Mouse (Mus musculus) heart, embryonic 14.5 days (tissue): Measurements from ENCODE around the gene Slc7a9. TPM values are rescaled to one million over a fixed set of nuclear protein-coding genes. Genes with fewer than 3 reads are reported as not detected.

Experiments used
- ATAC-seq: fragments of 200-750 bp; cut with Nextera tagmentation; 2 replicates; pipeline ENCODE4 v1.8.0; 2017; ENCODE audit warnings: low read depth, moderate TSS enrichment; ENCODE audit not compliant: insufficient number of reproducible peaks, insufficient read depth, low FRiP score
- H3K27ac ChIP-seq, 2 experiments: fragments of 200-500 bp in 1 of 2; fragments of 300-500 bp in 1 of 2; sonication (generic) in 1 of 2; replicated peaks in 1 of 2; 2 replicates each; pipeline ENCODE4 v1.5.1; 2012 to 2014; ENCODE audit warnings: low read depth in 2 of 2, low read length in 2 of 2, control low read depth in 1 of 2, mild to moderate bottlenecking in 1 of 2, mixed read lengths in 1 of 2; ENCODE audit not compliant: control insufficient read depth in 1 of 2, insufficient read depth in 1 of 2
- H3K27me3 ChIP-seq: fragments of 300-500 bp; sonication (generic); 2 replicates; pipeline ENCODE4 v1.6.1; 2014; ENCODE audit warnings: mild to moderate bottlenecking, low read length, control low read depth; ENCODE audit not compliant: control insufficient read depth, insufficient read depth
- H3K36me3 ChIP-seq: fragments of 300-500 bp; sonication (generic); 2 replicates; pipeline ENCODE4 v1.6.1; 2014; ENCODE audit warnings: mild to moderate bottlenecking, control low read depth, low read length, mixed read lengths; ENCODE audit not compliant: control insufficient read depth, insufficient read depth
- H3K4me1 ChIP-seq, 2 experiments: fragments of 200-500 bp in 1 of 2; fragments of 300-500 bp in 1 of 2; sonication (generic) in 1 of 2; 2 replicates each; pipeline ENCODE4 v1.6.1; 2012 to 2014; ENCODE audit warnings: low read length in 2 of 2, control low read depth in 1 of 2, mixed read lengths in 1 of 2; ENCODE audit not compliant: control insufficient read depth in 2 of 2, insufficient read depth in 2 of 2
- H3K4me2 ChIP-seq: fragments of 300-500 bp; sonication (generic); 2 replicates; pipeline ENCODE4 v1.6.1; 2014; ENCODE audit warnings: mild to moderate bottlenecking, low read length
- H3K4me3 ChIP-seq, 2 experiments: fragments of 200-500 bp in 1 of 2; fragments of 300-500 bp in 1 of 2; sonication (generic) in 1 of 2; 2 replicates each; pipeline ENCODE4 v1.5.1; 2012 to 2014; ENCODE audit warnings: low read length in 2 of 2, mild to moderate bottlenecking in 2 of 2, control low read depth in 1 of 2, low read depth in 1 of 2, moderate library complexity in 1 of 2; ENCODE audit not compliant: control insufficient read depth in 1 of 2, insufficient read depth in 1 of 2
- H3K9ac ChIP-seq: fragments of 300-500 bp; sonication (generic); 2 replicates; pipeline ENCODE4 v1.6.1; 2014; ENCODE audit warnings: mild to moderate bottlenecking, low read length
- H3K9me3 ChIP-seq: fragments of 300-500 bp; sonication (generic); 2 replicates; pipeline ENCODE4 v1.6.1; 2016; ENCODE audit warnings: low read length, control low read depth; ENCODE audit not compliant: control insufficient read depth
- WGBS: fragments of 180-500 bp; shearing (Covaris S2); extraction: QIAGEN DNeasy Blood & Tissue Kit; methylation state at CpG from one replicate; pipeline ENCODE4 v1.1.7; 2014; 5-methylcytosine and 5-hydroxymethylcytosine counted together
- polyA plus RNA-seq: library from polyadenylated mRNA; unstranded; fragments of >200 nt; fragmentation: Nextera tagmentation; extraction: Ambion mirVana; gene quantifications from 2 replicates; pipeline ENCODE4 v1.2.1, GENCODE M21; 2014

The Slc7a9 gene
- polyA plus RNA-seq, 1 experiment from 2014 or later: 0.54 TPM

DNA sequence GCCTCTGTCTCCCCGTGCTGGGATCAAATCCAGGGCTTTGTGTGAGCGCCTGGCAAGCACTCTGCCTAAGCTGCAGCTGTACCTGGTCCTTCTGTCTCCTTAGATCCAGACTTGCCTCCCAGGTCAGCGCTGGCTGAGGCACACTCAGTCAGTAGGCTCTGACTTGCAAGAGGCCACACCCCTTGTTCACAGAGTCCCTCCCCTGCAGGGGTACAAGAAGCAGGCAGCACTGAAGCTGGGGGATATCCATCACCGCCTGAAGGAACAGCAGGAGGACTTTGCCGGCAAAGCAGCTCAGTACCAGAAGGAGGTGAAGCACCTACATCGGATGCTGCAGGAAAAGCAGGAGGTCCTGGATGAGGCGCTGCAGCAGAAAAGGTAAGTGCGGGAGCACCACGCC lies 13.3 kb upstream of the Slc7a9 start:
- ATAC-seq: no peak
- WGBS: 78% methylated on average over 9 of the region's 9 CpGs
- H3K9ac ChIP-seq: no peak overlapping the region
- H3K4me1 ChIP-seq: no peaks in the 10 kb centered on the region
- H3K4me2 ChIP-seq: no peak overlapping the region
- no peaks in the 10 kb centered on the region for H3K9me3 ChIP-seq
- H3K27me3 ChIP-seq: no peaks in the 10 kb centered on the region
- peaks cover 81% of the 10 kb centered on the region for H3K36me3 ChIP-seq
- no peak overlapping the region for H3K27ac ChIP-seq
- no peak overlapping the region for H3K4me3 ChIP-seq

DNA sequence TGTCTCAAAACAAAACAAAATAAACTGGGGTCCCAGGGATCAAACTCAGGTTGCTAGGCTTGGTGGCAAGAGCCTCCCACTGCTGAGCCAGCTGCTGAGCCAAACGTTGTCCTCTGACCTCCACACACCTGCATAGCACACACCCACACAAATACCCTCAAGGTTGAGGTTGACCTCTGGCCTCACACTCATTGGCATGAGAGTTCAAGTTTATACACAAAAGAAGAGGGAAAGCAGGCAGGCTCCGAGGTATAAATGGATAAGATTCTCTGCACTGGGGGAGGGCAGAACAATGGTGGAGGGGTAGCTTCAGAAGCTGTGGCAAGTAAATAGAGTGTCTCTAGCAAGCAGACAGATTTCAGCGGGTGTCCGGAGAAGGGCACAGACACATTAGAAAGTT lies 1.1 kb upstream of the Slc7a9 start:
- peaks cover 4 to 6% of the 10 kb centered on the region in 2 experiments; a peak in 2 of 4 replicates for H3K4me1 ChIP-seq
- no peaks in the 10 kb centered on the region; the same call in 1 of the 2 replicates for H3K9me3 ChIP-seq
- 46% methylated on average over 4 of the region's 4 CpGs for WGBS
- H3K9ac ChIP-seq: no peak overlapping the region
- H3K4me3 ChIP-seq: no peak overlapping the region
- ATAC-seq: no peak
- no peak overlapping the region; a peak in 2 of 4 replicates for H3K27ac ChIP-seq
- no peaks in the 10 kb centered on the region for H3K36me3 ChIP-seq
- no peak overlapping the region for H3K4me2 ChIP-seq
- H3K27me3 ChIP-seq: no peaks in the 10 kb centered on the region

DNA sequence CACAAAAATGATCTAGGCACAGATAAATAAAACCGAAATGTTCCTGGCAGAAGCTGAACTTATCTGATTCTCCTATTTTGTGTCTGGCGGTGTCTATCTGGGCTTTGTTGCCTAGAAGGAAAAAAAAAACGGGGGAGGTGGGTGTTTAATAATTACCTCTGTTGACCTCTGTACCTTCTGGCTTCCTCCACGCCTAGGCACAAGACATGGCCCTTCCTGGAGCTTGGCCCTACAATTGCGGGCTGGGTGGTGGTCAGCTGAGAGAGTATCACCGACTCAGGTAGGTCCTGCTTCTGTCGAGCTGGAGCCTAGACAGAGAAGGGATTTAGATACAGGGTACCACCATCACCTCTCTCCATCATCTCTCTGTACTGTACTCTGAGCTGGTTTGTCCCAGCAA lies 271 bp downstream of the Slc7a9 start:
- 0 out of 4 replicates have a peak overlapping the region, but pooled peaks of 1 of the 2 experiments have one; percentile 41 for H3K27ac ChIP-seq

DNA sequence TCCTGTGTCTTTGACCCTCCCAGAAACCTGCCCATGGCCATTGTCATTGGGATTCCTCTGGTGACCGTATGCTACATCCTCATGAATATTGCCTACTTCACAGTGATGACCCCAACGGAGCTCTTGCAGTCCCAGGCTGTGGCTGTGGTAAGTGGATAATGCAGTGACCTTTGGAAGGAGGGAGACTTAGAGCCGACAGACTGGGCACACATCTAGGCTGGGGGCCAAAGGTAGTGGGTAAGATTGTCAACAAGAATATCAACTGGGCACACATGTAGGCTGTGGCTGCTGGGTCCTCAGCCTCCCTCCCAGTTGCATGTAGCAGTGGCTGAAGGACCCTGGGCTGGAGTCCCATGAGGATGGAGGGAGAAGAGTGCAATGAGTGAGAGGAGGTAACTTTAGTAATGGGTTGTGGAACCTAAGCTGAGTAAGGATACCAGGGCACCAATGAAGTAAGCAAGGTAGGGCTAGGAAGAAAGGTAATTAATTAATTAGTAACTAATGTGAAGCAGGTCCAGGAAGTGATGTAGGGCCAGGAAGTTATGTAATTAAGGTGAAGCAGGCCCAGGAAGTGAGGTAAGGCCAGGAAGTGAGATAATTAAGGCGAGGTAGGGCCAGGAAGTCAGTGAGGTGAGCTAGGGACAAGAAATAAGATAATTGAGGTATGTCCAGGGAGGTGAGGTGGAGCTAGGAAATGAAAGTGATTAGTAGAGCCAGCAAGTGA lies 7.7 kb downstream of the Slc7a9 start:
- ATAC-seq: no peak
- no peaks in the 10 kb centered on the region for H3K27me3 ChIP-seq
- no peak overlapping the region for H3K4me3 ChIP-seq
- 0 out of 4 replicates have a peak, but pooled peaks cover 0 to 2% of the 10 kb centered on the region in 2 experiments for H3K4me1 ChIP-seq
- no peak overlapping the region for H3K27ac ChIP-seq
- WGBS: 80% methylated on average over 4 of the region's 4 CpGs
- no peak overlapping the region for H3K4me2 ChIP-seq
- no peaks in the 10 kb centered on the region for H3K9me3 ChIP-seq
- H3K36me3 ChIP-seq: no peaks in the 10 kb centered on the region
- no peak overlapping the region for H3K9ac ChIP-seq

More for the DNA sequence above, 271 bp downstream of the Slc7a9 start:
- WGBS: 61% methylated on average over 7 of the region's 7 CpGs
- Histone ChIP-seq H3K27me3 (no peaks in the 10 kb centered on the region), H3K4me1 (peaks cover 4 to 6% of the 10 kb centered on the region in 2 experiments; a peak in 2 of 4 replicates), H3K36me3 (no peaks in the 10 kb centered on the region), H3K4me2 (0 out of 2 replicates have a peak overlapping the region, but pooled peaks have one; percentile 16), H3K4me3 (no peak overlapping the region), H3K9ac (no peak overlapping the region), H3K9me3 (no peaks in the 10 kb centered on the region; the same call in 1 of the 2 replicates)
- ATAC-seq: no peak

DNA sequence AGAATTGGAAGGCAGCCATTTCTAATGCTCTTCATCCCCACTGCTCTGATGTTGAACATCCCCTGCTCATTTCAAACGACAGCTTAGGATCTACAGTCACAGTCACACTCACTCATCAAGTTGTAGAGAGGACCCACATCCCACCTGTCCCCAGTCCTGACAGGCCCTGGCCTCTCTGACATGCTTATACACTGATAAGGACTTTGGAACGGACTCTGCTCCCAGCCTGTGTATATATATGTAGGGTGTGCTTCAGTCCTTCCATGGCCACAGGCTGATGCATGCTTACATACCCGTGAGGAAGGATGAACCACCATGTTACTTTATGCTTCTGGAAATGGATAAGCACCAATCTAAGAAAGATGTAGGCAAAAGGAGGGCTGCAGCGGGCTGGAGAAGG lies 12.4 kb downstream of the Slc7a9 start:
- 61% methylated on average over 4 of the region's 4 CpGs for WGBS
- peaks cover 4 to 6% of the 10 kb centered on the region in 2 experiments; a peak in 1 of 4 replicates for H3K4me1 ChIP-seq
- no peaks in the 10 kb centered on the region for H3K9me3 ChIP-seq
- no peak overlapping the region for H3K4me3 ChIP-seq
- no peak overlapping the region for H3K9ac ChIP-seq
- H3K27me3 ChIP-seq: no peaks in the 10 kb centered on the region
- ATAC-seq: no peak
- H3K4me2 ChIP-seq: no peak overlapping the region
- H3K36me3 ChIP-seq: no peaks in the 10 kb centered on the region
- no peak overlapping the region for H3K27ac ChIP-seq

- Histone ChIP-seq H3K27me3 (no peaks in the 10 kb centered on the region), H3K9ac (no peak overlapping the region), H3K4me1 (peaks cover 2 to 6% of the 10 kb centered on the region in 2 experiments; a peak in 1 of 4 replicates), H3K4me3 (no peak overlapping the region), H3K9me3 (no peaks in the 10 kb centered on the region), H3K36me3 (no peaks in the 10 kb centered on the region), H3K4me2 (no peak overlapping the region), H3K27ac (peak overlapping the region in 1 of 2 experiments; percentile 4; a peak in 1 of 4 replicates)
- WGBS: 60% methylated on average over 4 of the region's 5 CpGs
- no peak for ATAC-seq
Measured at GRCm38 (mm10) chr7:35465027-35465426, 16.4 kb downstream of the Slc7a9 start.

DNA sequence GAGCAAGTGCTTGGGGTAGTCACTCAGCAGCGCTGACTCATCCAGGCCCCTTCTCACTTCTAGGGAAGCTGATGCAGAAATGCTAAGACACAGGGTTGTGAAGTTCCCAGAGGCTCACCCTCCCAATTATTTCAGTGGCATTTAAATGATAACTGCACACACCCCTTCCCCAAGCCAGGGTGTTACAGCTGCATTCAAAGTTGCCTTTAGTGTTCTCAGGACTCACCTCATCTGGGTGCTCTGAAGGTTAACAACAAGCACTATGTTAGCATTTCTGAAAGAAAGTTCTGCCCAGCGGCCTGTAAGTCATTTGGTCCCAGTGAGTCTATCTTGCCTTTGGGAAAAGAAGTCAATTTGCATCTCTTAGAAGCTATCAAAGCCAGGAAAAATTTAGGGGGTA lies 19.3 kb downstream of the Slc7a9 start:
- no peak overlapping the region for H3K27ac ChIP-seq
- no peaks in the 10 kb centered on the region for H3K36me3 ChIP-seq
- no peak for ATAC-seq
- H3K9ac ChIP-seq: no peak overlapping the region
- no peak overlapping the region for H3K4me2 ChIP-seq
- H3K4me3 ChIP-seq: no peak overlapping the region
- H3K4me1 ChIP-seq: peaks cover 4 to 6% of the 10 kb centered on the region in 2 experiments; a peak in 1 of 4 replicates
- WGBS: 80% methylated on average over 2 of the region's 2 CpGs
- H3K9me3 ChIP-seq: no peaks in the 10 kb centered on the region
- no peaks in the 10 kb centered on the region for H3K27me3 ChIP-seq
